Mouse (Mus musculus): ENCODE measurements around the gene Glra1. TPM values are rescaled to one million over a fixed set of nuclear protein-coding genes. Genes with fewer than 3 reads are reported as not detected.

The Glra1 gene
- polyA plus RNA-seq, 1 experiment from 2014 or later = not detected

DNA sequence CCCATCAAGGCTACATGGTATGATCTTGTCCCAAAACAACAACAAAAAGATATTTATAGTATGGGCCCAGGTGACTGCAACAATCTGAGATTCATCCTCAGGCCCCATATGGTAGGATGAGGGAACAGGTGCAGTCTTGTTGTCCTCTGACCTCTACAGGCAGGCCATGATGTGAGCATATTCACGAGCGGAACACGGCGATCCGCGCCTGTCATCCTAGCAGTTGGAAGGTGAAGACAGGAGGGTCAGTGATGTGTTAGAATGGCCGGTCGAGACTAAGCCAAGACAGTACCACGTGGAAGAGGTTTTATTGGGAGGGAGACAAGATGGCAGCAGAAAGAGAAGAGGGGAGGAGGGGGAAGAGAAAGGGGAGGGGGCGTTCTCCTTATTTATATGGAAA, 143.3 kb downstream of the Glra1 start:
- DNase-seq (ENCODE audit: extremely low spot score, low spot score) = no peak
- Histone ChIP-seq H3K36me3 (replicated peaks) (no peaks in the 10 kb centered on the region), H3K27ac (no peak overlapping the region), H3K27me3 (ENCODE audit: poor library complexity, severe bottlenecking) (no peaks in the 10 kb centered on the region), H3K4me3 (no peak overlapping the region), H3K4me1 (peaks cover 30% of the 10 kb centered on the region), H3K9me3 (no peaks in the 10 kb centered on the region)
- WGBS = 90% methylated on average over 10 of the region's 10 CpGs

Small RNA genes lying within 50 kb of the gene (microRNA-seq; reads per million reads assigned to microRNA genes)
- not detected for gene Mir7652

Other genes with a start within 250 kb of the Glra1 start
- 311 and 318 TPM in 2 replicates for gene Sparc, start 185.0 kb downstream of the Glra1 start, polyA plus RNA-seq (2016; fragmentation: Nextera tagmentation; extraction: Ambion mirVana)
- 215 and 218 TPM in 2 replicates for gene Atox1, start 147.0 kb downstream of the Glra1 start, polyA plus RNA-seq (2016; fragmentation: Nextera tagmentation; extraction: Ambion mirVana)
- 292 TPM in 2 replicates for gene G3bp1, start 138.5 kb downstream of the Glra1 start, polyA plus RNA-seq (2016; fragmentation: Nextera tagmentation; extraction: Ambion mirVana)

Data from forebrain, embryonic 10.5 days (tissue).